ENCODE assay signal across 8 mouse cellular contexts in genomic region chr13:106937138-106937472, GRCm38 (mm10). TPM values are rescaled to one million over a fixed set of nuclear protein-coding genes. Genes with fewer than 3 reads are reported as not detected.
DNase-seq lines count a peak whose midpoint lies in the region; ATAC-seq and TF ChIP-seq lines count a peak whose summit lies in the region.

No protein-coding gene starts in this region.

- H3K4me1 ChIP-seq in heart, embryonic 13.5 days: peaks cover 21% of the 10 kb centered on the region
- no peaks in the 10 kb centered on the region for H3K4me1 ChIP-seq in ES-Bruce4 (ENCODE audit: control insufficient read depth, insufficient read depth, low read length)
- H3K4me1 ChIP-seq in forebrain, postnatal 0 days (ENCODE audit: insufficient read depth): peaks cover 9% of the 10 kb centered on the region; the same call in 1 of the 2 replicates

- H3K9me3 ChIP-seq in heart, embryonic 13.5 days: no peaks in the 10 kb centered on the region; the same call in 1 of the 2 replicates
- no peaks in the 10 kb centered on the region for H3K9me3 ChIP-seq in ES-Bruce4 (replicated peaks; ENCODE audit: control insufficient read depth, insufficient read depth, low read length, poor library complexity, severe bottlenecking)
- no peaks in the 10 kb centered on the region for H3K9me3 ChIP-seq in forebrain, postnatal 0 days (ENCODE audit: low read length)

- H3K9ac ChIP-seq in heart, embryonic 13.5 days: peak overlapping the region; percentile 94; the same call in 1 of the 2 replicates
- H3K9ac ChIP-seq in ES-Bruce4 (ENCODE audit: low read depth, poor library complexity, severe bottlenecking): peak overlapping the region; percentile 38
- H3K9ac ChIP-seq in forebrain, postnatal 0 days: peak overlapping the region; percentile 74

- TF ChIP-seq POLR2A in ES-Bruce4 (IDR thresholded peaks at IDR 0.05; ENCODE audit: insufficient read depth, low read length): no peak

- peak overlapping the region; percentile 84 for H3K4me2 ChIP-seq in heart, embryonic 13.5 days
- H3K4me2 ChIP-seq in forebrain, postnatal 0 days (ENCODE audit: low read depth): peak overlapping the region; percentile 82

- H3K79me2 ChIP-seq in macrophage (ENCODE audit: inconsistent target): peaks cover 43% of the 10 kb centered on the region

- no peak for TF ChIP-seq CTCF in ES-Bruce4 (IDR thresholded peaks at IDR 0.05; ENCODE audit: low read depth, low read length)
- no peak for TF ChIP-seq CTCF in forebrain, postnatal 0 days (IDR thresholded peaks at IDR 0.05; ENCODE audit: low read depth)

- TF ChIP-seq EP300 in ES-Bruce4 (IDR thresholded peaks at IDR 0.05; ENCODE audit: insufficient read depth, low read depth, low read length): no peak

- WGBS in heart, embryonic 13.5 days: 26% methylated on average over 7 of the region's 7 CpGs
- WGBS in forebrain, postnatal 0 days: 28% methylated on average over 7 of the region's 7 CpGs
- 30% methylated on average over 7 of the region's 7 CpGs for WGBS in macrophage (ENCODE audit: missing documents)

- DNase-seq in heart, adult 8-10 months (ENCODE audit: low spot score): no peak
- no peak for DNase-seq in forebrain, postnatal 0 days
- no peak for DNase-seq in adrenal gland, postnatal 25 days
- DNase-seq in spleen, adult 18-20 months: no peak
- no peak for DNase-seq in frontal cortex, postnatal 36 days (ENCODE audit: low spot score in 2 of 2)

- H3K27me3 ChIP-seq in heart, embryonic 13.5 days (replicated peaks): no peaks in the 10 kb centered on the region
- no peaks in the 10 kb centered on the region for H3K27me3 ChIP-seq in ES-Bruce4 (ENCODE audit: control insufficient read depth, insufficient read depth, low read length, poor library complexity, severe bottlenecking)
- no peaks in the 10 kb centered on the region for H3K27me3 ChIP-seq in forebrain, postnatal 0 days (ENCODE audit: insufficient read depth, low read length)

- H3K27ac ChIP-seq in heart, embryonic 13.5 days (replicated peaks): no peak overlapping the region
- H3K27ac ChIP-seq in ES-Bruce4 (ENCODE audit: insufficient read depth, low read length) (no peak overlapping the region), macrophage (no peak overlapping the region)
- no peak overlapping the region for H3K27ac ChIP-seq in forebrain, postnatal 0 days (ENCODE audit: low read depth, low read length)

- ATAC-seq in heart, embryonic 13.5 days (ENCODE audit: extremely low read depth, insufficient number of reproducible peaks, low FRiP score, low TSS enrichment): no peak
- ATAC-seq in forebrain, postnatal 0 days: no peak; the same call in 1 of the 2 replicates

- peak overlapping the region; percentile 89 for H3K4me3 ChIP-seq in heart, embryonic 13.5 days
- peak overlapping the region; percentile 56 for H3K4me3 ChIP-seq in ES-Bruce4 (ENCODE audit: low read depth, low read length)
- peak overlapping the region; percentile 73 for H3K4me3 ChIP-seq in forebrain, postnatal 0 days (ENCODE audit: low read depth, low read length)
- peak overlapping the region; percentile 85 for H3K4me3 ChIP-seq in macrophage (ENCODE audit: inconsistent target)

- H3K36me3 ChIP-seq in heart, embryonic 13.5 days: no peaks in the 10 kb centered on the region
- H3K36me3 ChIP-seq in ES-Bruce4 (ENCODE audit: control insufficient read depth, insufficient read depth, low read length, poor library complexity, severe bottlenecking) (no peaks in the 10 kb centered on the region), macrophage (ENCODE audit: inconsistent target) (no peaks in the 10 kb centered on the region)
- no peaks in the 10 kb centered on the region for H3K36me3 ChIP-seq in forebrain, postnatal 0 days (ENCODE audit: insufficient read depth)

RNA-seq across cellular contexts. Expression of gene Ipo11, which starts 0.3 kb away (rescaled TPM):
- polyA plus RNA-seq in heart, embryonic 13.5 days (2015; fragmentation: Nextera tagmentation; extraction: Ambion mirVana): 63.1 and 66.4 TPM in 2 replicates
- total RNA-seq in heart, adult 8-10 months (2022): 10 to 100 TPM; 23.9 to 26.6 (median 24.9) TPM
- polyA plus RNA-seq in ES-Bruce4 (2011; ENCODE audit: insufficient read depth, insufficient read length, low read depth, missing spikeins): 68.5 and 77.7 TPM in 2 replicates
- total RNA-seq in forebrain, postnatal 0 days (2014; rRNA removed): 47.5 and 55.5 TPM in 2 replicates
- 25.0 and 27.5 TPM in 2 replicates for polyA plus RNA-seq in forebrain, postnatal 0 days (2015; fragmentation: Nextera tagmentation; extraction: Ambion mirVana)
- 10 to 100 TPM in 25 of 26 experiments, 1 to 10 TPM in 1; 6.6 to 69.4 (median 48.7) TPM for total RNA-seq in macrophage (2018; cell fraction: chromatin; rRNA removed)
- 10 to 100 TPM in 25 of 26 experiments, 1 to 10 TPM in 1; 9.5 to 19.7 (median 15.2) TPM for total RNA-seq in macrophage (2018; cell fraction: cytosol; rRNA removed)
- 10 to 100 TPM in 24 of 26 experiments, 1 to 10 TPM in 2; 7.2 to 42.0 (median 21.8) TPM for total RNA-seq in macrophage (2018; cell fraction: nucleus; rRNA removed)
- 13.9 to 20.1 TPM (median 20.0 TPM) in 3 replicates for polyA plus RNA-seq in macrophage (2018)
- total RNA-seq in adrenal gland, postnatal 25 days (2021): 40.1 and 44.1 TPM in 2 replicates

RNA-seq across cellular contexts. Expression of gene Dimt1, which starts 9.8 kb away (rescaled TPM):
- polyA plus RNA-seq in heart, embryonic 13.5 days (2015; fragmentation: Nextera tagmentation; extraction: Ambion mirVana): 28.5 and 28.8 TPM in 2 replicates
- total RNA-seq in heart, adult 8-10 months (2022): 1 to 10 TPM; 5.7 to 7.8 (median 6.7) TPM
- polyA plus RNA-seq in ES-Bruce4 (2011; ENCODE audit: insufficient read depth, insufficient read length, low read depth, missing spikeins) (39.5 and 52.2 TPM in 2 replicates), macrophage (2018) (4.1 to 13.2 TPM (median 5.3 TPM) in 3 replicates)
- 22.1 and 25.8 TPM in 2 replicates for total RNA-seq in forebrain, postnatal 0 days (2014; rRNA removed)
- polyA plus RNA-seq in forebrain, postnatal 0 days (2015; fragmentation: Nextera tagmentation; extraction: Ambion mirVana): 32.2 and 32.9 TPM in 2 replicates
- total RNA-seq in macrophage (2018; cell fraction: chromatin; rRNA removed): 10 to 100 TPM in 19 of 26 experiments, 1 to 10 TPM in 7; 3.4 to 35.1 (median 15.1) TPM
- total RNA-seq in macrophage (2018; cell fraction: cytosol; rRNA removed): 1 to 10 TPM; 1.9 to 6.2 (median 4.2) TPM
- total RNA-seq in macrophage (2018; cell fraction: nucleus; rRNA removed): 10 to 100 TPM in 9 of 26 experiments, 1 to 10 TPM in 17; 3.5 to 25.8 (median 8.0) TPM
- total RNA-seq in adrenal gland, postnatal 25 days (2021): 15.1 and 17.3 TPM in 2 replicates

Comparison
In these comparisons a context has a peak if more than half of its experiments do, and no peak if none do; other contexts are left out.
1. H3K9ac ChIP-seq: peak in every context shown above with its lines; median percentile 94 in heart, embryonic 13.5 days; 74 in forebrain, postnatal 0 days; 38 in ES-Bruce4.